Mouse (Mus musculus): ENCODE results near the gene Acvr2b.
A peak's percentile ranks its signal among the peaks of the same experiment; 100 is the strongest.

DNA sequence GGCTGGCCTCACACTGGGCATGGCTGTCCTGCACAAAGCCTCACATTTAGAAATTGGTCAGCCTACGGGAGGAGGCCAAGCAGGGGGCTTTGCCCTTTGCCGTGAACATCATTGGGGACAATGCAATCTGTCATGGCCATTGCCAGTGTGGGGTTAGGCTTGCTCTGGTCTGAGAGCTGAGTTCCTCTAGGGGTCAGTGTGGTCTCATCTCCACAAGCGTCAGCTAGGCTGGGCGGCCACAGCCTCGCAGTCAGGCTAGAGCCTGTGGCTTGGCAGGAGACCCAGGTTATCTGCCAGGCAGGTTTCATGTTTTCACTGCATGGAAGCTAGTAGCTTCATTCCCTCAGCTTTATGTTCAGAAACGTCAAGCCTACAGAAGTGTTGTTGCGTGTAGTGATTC, 63.7 kb downstream of the Acvr2b start:
- TF ChIP-seq CTCF (conservative IDR thresholded peaks at IDR 0.05; ENCODE audit: low read length) (peak; percentile 9; the same call in 1 of the 2 replicates), POU5F1 (IDR thresholded peaks at IDR 0.05; ENCODE audit: borderline replicate concordance, low read length) (no peak), NANOG (IDR thresholded peaks at IDR 0.05; ENCODE audit: borderline replicate concordance, low read length) (no peak)

Measured in E14TG2a.4 (cell line).